Mouse (Mus musculus): ENCODE data around the gene Tbx10. TPM values are rescaled to one million over a fixed set of nuclear protein-coding genes. Genes with fewer than 3 reads are reported as not detected.

Tbx10 gene
- total and polyA plus RNA-seq, 2 experiments from 2014 or later = not detected

- Histone ChIP-seq H3K27ac (ENCODE audit: low read depth, low read length) (peak overlapping the region; percentile 93), H3K27me3 (ENCODE audit: insufficient read depth, low read length) (no peaks in the 10 kb centered on the region), H3K4me1 (ENCODE audit: insufficient read depth, low read length) (peaks cover 7% of the 10 kb centered on the region; the same call in 1 of the 2 replicates), H3K4me3 (ENCODE audit: low read depth, low read length) (peak overlapping the region; percentile 56), H3K9me3 (ENCODE audit: low read length) (no peaks in the 10 kb centered on the region), H3K9ac (replicated peaks; ENCODE audit: low read length, poor library complexity, severe bottlenecking) (peak overlapping the region; percentile 90), H3K4me2 (ENCODE audit: low read depth, low read length, poor library complexity, severe bottlenecking) (peak overlapping the region; percentile 64), H3K36me3 (ENCODE audit: insufficient read depth, low read length) (peaks cover 4% of the 10 kb centered on the region)
- 18% methylated on average over 17 of the region's 17 CpGs for WGBS
- TF ChIP-seq CTCF (IDR thresholded peaks at IDR 0.05) = no peak
- DNase-seq (ENCODE audit: low spot score) = no peak
- ATAC-seq (ENCODE audit: low FRiP score) = no peak
Observed at GRCm38 (mm10) chr19:4000949-4001525, 8.5 kb downstream of the Tbx10 start.

- no peak for TF ChIP-seq CTCF (IDR thresholded peaks at IDR 0.05)
- no peak for ATAC-seq (ENCODE audit: low FRiP score)
- Histone ChIP-seq H3K27ac (ENCODE audit: low read depth, low read length) (no peak overlapping the region), H3K4me2 (ENCODE audit: low read depth, low read length, poor library complexity, severe bottlenecking) (no peak overlapping the region), H3K36me3 (ENCODE audit: insufficient read depth, low read length) (peaks cover 10% of the 10 kb centered on the region), H3K9ac (replicated peaks; ENCODE audit: low read length, poor library complexity, severe bottlenecking) (no peak overlapping the region), H3K27me3 (ENCODE audit: insufficient read depth, low read length) (no peaks in the 10 kb centered on the region), H3K4me1 (ENCODE audit: insufficient read depth, low read length) (peaks cover 7% of the 10 kb centered on the region; the same call in 1 of the 2 replicates), H3K9me3 (ENCODE audit: low read length) (no peaks in the 10 kb centered on the region), H3K4me3 (ENCODE audit: low read depth, low read length) (no peak overlapping the region)
- no peak for DNase-seq (ENCODE audit: low spot score)
- 90% methylated on average over 5 of the region's 5 CpGs for WGBS
Observed at GRCm38 (mm10) chr19:4001752-4002151, 9.2 kb downstream of the Tbx10 start.

DNA sequence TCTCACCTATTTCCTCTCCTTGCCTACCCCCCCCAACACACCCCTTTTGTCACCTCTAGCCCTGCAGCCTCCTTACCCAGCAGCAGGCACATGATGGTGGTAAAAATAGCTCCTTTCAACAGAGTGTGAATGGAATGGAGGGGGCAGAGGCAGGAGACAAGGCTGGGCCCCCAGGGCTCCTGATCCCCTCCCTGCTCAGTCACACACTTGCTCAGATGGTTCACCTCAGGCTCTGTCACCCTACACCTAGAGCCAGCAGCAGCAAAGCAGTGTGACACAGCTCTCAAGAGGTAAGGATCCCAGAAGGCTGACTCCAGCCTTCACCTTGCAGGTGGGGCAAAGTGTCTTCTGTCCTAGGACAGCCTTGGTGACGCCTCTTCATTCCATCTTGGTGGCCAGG, 10.6 kb downstream of the Tbx10 start, which contains the start of gene Doc2g:
Gene Doc2g (plus strand): TSS at position 202 of the 400 bp plus-strand sequence.
- Histone ChIP-seq H3K36me3 (ENCODE audit: insufficient read depth, low read length) (peaks cover 23% of the 10 kb centered on the region), H3K9me3 (ENCODE audit: low read length) (no peaks in the 10 kb centered on the region), H3K4me2 (ENCODE audit: low read depth, low read length, poor library complexity, severe bottlenecking) (no peak within 1 kb of the TSS), H3K27ac (ENCODE audit: low read depth, low read length) (no peak within 1 kb of the TSS), H3K4me1 (ENCODE audit: insufficient read depth, low read length) (peaks cover 7% of the 10 kb centered on the region; the same call in 1 of the 2 replicates), H3K9ac (replicated peaks; ENCODE audit: low read length, poor library complexity, severe bottlenecking) (0 out of 2 replicates have a peak within 1 kb of the TSS, but pooled peaks have one; percentile 4), H3K4me3 (ENCODE audit: low read depth, low read length) (no peak within 1 kb of the TSS), H3K27me3 (ENCODE audit: insufficient read depth, low read length) (no peaks in the 10 kb centered on the region)
- 87% methylated on average over 1 of the region's 1 CpGs for WGBS
- DNase-seq (ENCODE audit: low spot score) (no peak), ATAC-seq (ENCODE audit: low FRiP score) (no peak)
- TF ChIP-seq CTCF (IDR thresholded peaks at IDR 0.05) = no peak

- Histone ChIP-seq H3K4me3 (ENCODE audit: low read depth, low read length) (no peak overlapping the region), H3K9me3 (ENCODE audit: low read length) (no peaks in the 10 kb centered on the region), H3K9ac (replicated peaks; ENCODE audit: low read length, poor library complexity, severe bottlenecking) (no peak overlapping the region), H3K4me1 (ENCODE audit: insufficient read depth, low read length) (peaks cover 7% of the 10 kb centered on the region; the same call in 1 of the 2 replicates), H3K4me2 (ENCODE audit: low read depth, low read length, poor library complexity, severe bottlenecking) (no peak overlapping the region), H3K36me3 (ENCODE audit: insufficient read depth, low read length) (peaks cover 27% of the 10 kb centered on the region), H3K27me3 (ENCODE audit: insufficient read depth, low read length) (no peaks in the 10 kb centered on the region), H3K27ac (ENCODE audit: low read depth, low read length) (no peak overlapping the region)
- WGBS = 86% methylated on average over 12 of the region's 12 CpGs
- DNase-seq (ENCODE audit: low spot score) (no peak), ATAC-seq (ENCODE audit: low FRiP score) (no peak)
- TF ChIP-seq CTCF (IDR thresholded peaks at IDR 0.05) = no peak
Observed at GRCm38 (mm10) chr19:4003641-4004040, 11.1 kb downstream of the Tbx10 start.

DNA sequence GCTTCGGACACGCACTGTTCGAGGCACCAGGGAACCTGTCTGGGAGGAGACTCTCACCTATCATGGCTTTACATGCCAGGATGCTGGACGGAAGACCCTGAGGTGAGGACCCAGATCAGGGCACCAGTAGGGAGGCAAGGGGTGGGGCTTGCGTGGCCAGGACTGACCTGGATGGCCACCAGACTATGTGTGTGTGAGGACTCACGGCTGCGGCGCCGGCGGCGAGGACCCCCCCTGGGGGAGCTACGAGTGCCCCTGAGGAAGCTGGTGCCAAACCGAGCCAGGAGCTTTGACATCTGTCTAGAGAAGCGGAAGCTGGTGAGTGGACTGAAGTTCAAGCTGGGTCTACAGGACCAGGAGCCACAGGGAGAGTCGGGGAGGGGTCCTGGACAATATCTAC, 11.8 kb downstream of the Tbx10 start:
- Histone ChIP-seq H3K4me1 (ENCODE audit: insufficient read depth, low read length) (peaks cover 7% of the 10 kb centered on the region; the same call in 1 of the 2 replicates), H3K36me3 (ENCODE audit: insufficient read depth, low read length) (peaks cover 34% of the 10 kb centered on the region), H3K9ac (replicated peaks; ENCODE audit: low read length, poor library complexity, severe bottlenecking) (no peak overlapping the region), H3K27ac (ENCODE audit: low read depth, low read length) (no peak overlapping the region), H3K27me3 (ENCODE audit: insufficient read depth, low read length) (no peaks in the 10 kb centered on the region), H3K4me2 (ENCODE audit: low read depth, low read length, poor library complexity, severe bottlenecking) (no peak overlapping the region), H3K9me3 (ENCODE audit: low read length) (no peaks in the 10 kb centered on the region), H3K4me3 (ENCODE audit: low read depth, low read length) (no peak overlapping the region)
- no peak for DNase-seq (ENCODE audit: low spot score)
- TF ChIP-seq CTCF (IDR thresholded peaks at IDR 0.05) = no peak
- 86% methylated on average over 15 of the region's 15 CpGs for WGBS
- ATAC-seq (ENCODE audit: low FRiP score) = no peak

GRCm38 (mm10) chr19:4005091-4005490, 12.5 kb downstream of the Tbx10 start:
- no peak for DNase-seq (ENCODE audit: low spot score)
- H3K27me3 ChIP-seq (ENCODE audit: insufficient read depth, low read length) = no peaks in the 10 kb centered on the region
- no peak overlapping the region for H3K4me3 ChIP-seq (ENCODE audit: low read depth, low read length)
- H3K9me3 ChIP-seq (ENCODE audit: low read length) = no peaks in the 10 kb centered on the region
- 90% methylated on average over 9 of the region's 9 CpGs for WGBS
- peaks cover 7% of the 10 kb centered on the region; the same call in 1 of the 2 replicates for H3K4me1 ChIP-seq (ENCODE audit: insufficient read depth, low read length)
- H3K36me3 ChIP-seq (ENCODE audit: insufficient read depth, low read length) = peaks cover 41% of the 10 kb centered on the region
- no peak overlapping the region for H3K4me2 ChIP-seq (ENCODE audit: low read depth, low read length, poor library complexity, severe bottlenecking)
- no peak for ATAC-seq (ENCODE audit: low FRiP score)
- H3K9ac ChIP-seq (replicated peaks; ENCODE audit: low read length, poor library complexity, severe bottlenecking) = no peak overlapping the region
- no peak overlapping the region for H3K27ac ChIP-seq (ENCODE audit: low read depth, low read length)
- no peak for TF ChIP-seq CTCF (IDR thresholded peaks at IDR 0.05)
